Mouse (Mus musculus): ENCODE data around the gene Gak. TPM values are rescaled to one million over a fixed set of nuclear protein-coding genes. Genes with fewer than 3 reads are reported as not detected.

Gene Gak
- polyA plus RNA-seq, 1 experiment from 2014 or later = 47.2 TPM

GRCm38 (mm10) chr5:108628891-108629633, 493 bp downstream of the Gak start:
- peak; percentile 26 for DNase-seq (ENCODE audit: low spot score)
- WGBS = 2% methylated on average over 32 of the region's 32 CpGs
- H3K36me3 ChIP-seq (replicated peaks; ENCODE audit: control insufficient read depth, insufficient read depth) = peaks cover 15% of the 10 kb centered on the region
- H3K9me3 ChIP-seq (ENCODE audit: control insufficient read depth, low read length) = no peaks in the 10 kb centered on the region
- peak overlapping the region; percentile 68 for H3K4me3 ChIP-seq (replicated peaks; ENCODE audit: low read length)
- H3K4me2 ChIP-seq (replicated peaks) = peak overlapping the region; percentile 81
- H3K4me1 ChIP-seq (replicated peaks; ENCODE audit: control insufficient read depth, insufficient read depth, low read length) = peaks cover 22% of the 10 kb centered on the region
- H3K27ac ChIP-seq = peak overlapping the region; percentile 78
- ATAC-seq (ENCODE audit: low FRiP score) = peak; percentile 85
- peak overlapping the region; percentile 87 for H3K9ac ChIP-seq
- no peaks in the 10 kb centered on the region for H3K27me3 ChIP-seq (ENCODE audit: control insufficient read depth, insufficient read depth, low read length)

- no peak for DNase-seq (ENCODE audit: low spot score)
- 87% methylated on average over 4 of the region's 4 CpGs for WGBS
These were observed 3.4 kb downstream of the Gak start for GRCm38 (mm10) chr5:108626050-108626660.

GRCm38 (mm10) chr5:108621870-108622269, 7.7 kb downstream of the Gak start:
- no peak for ATAC-seq (ENCODE audit: low FRiP score)
- Histone ChIP-seq H3K27ac (no peak overlapping the region), H3K4me1 (replicated peaks; ENCODE audit: control insufficient read depth, insufficient read depth, low read length) (no peaks in the 10 kb centered on the region), H3K4me2 (replicated peaks) (no peak overlapping the region), H3K4me3 (replicated peaks; ENCODE audit: low read length) (no peak overlapping the region), H3K36me3 (replicated peaks; ENCODE audit: control insufficient read depth, insufficient read depth) (peaks cover 74% of the 10 kb centered on the region), H3K9me3 (ENCODE audit: control insufficient read depth, low read length) (no peaks in the 10 kb centered on the region), H3K9ac (no peak overlapping the region), H3K27me3 (ENCODE audit: control insufficient read depth, insufficient read depth, low read length) (no peaks in the 10 kb centered on the region)
- DNase-seq (ENCODE audit: low spot score) = no peak
- WGBS = 87% methylated on average over 2 of the region's 2 CpGs

More at GRCm38 (mm10) chr5:108626050-108626660, 3.4 kb downstream of the Gak start:
- Histone ChIP-seq H3K4me3 (replicated peaks; ENCODE audit: low read length) (no peak overlapping the region), H3K9ac (no peak overlapping the region), H3K27me3 (ENCODE audit: control insufficient read depth, insufficient read depth, low read length) (no peaks in the 10 kb centered on the region), H3K4me1 (replicated peaks; ENCODE audit: control insufficient read depth, insufficient read depth, low read length) (peaks cover 22% of the 10 kb centered on the region), H3K36me3 (replicated peaks; ENCODE audit: control insufficient read depth, insufficient read depth) (peaks cover 44% of the 10 kb centered on the region), H3K27ac (no peak overlapping the region), H3K9me3 (ENCODE audit: control insufficient read depth, low read length) (no peaks in the 10 kb centered on the region), H3K4me2 (replicated peaks) (no peak overlapping the region)
- ATAC-seq (ENCODE audit: low FRiP score) = no peak

- ATAC-seq (ENCODE audit: low FRiP score) = no peak
- 94% methylated on average over 1 of the region's 1 CpGs for WGBS
- H3K27me3 ChIP-seq (ENCODE audit: control insufficient read depth, insufficient read depth, low read length) = no peaks in the 10 kb centered on the region
These were observed 19.1 kb downstream of the Gak start for GRCm38 (mm10) chr5:108610426-108610825.

GRCm38 (mm10) chr5:108602537-108602936, 27.0 kb downstream of the Gak start:
- no peak for DNase-seq (ENCODE audit: low spot score)
- no peaks in the 10 kb centered on the region for H3K9me3 ChIP-seq (ENCODE audit: control insufficient read depth, low read length)
- H3K36me3 ChIP-seq (replicated peaks; ENCODE audit: control insufficient read depth, insufficient read depth) = peaks cover 96% of the 10 kb centered on the region
- no peak overlapping the region for H3K4me3 ChIP-seq (replicated peaks; ENCODE audit: low read length)
- no peak overlapping the region for H3K27ac ChIP-seq
- no peak for ATAC-seq (ENCODE audit: low FRiP score)
- H3K27me3 ChIP-seq (ENCODE audit: control insufficient read depth, insufficient read depth, low read length) = no peaks in the 10 kb centered on the region
- no peak overlapping the region for H3K4me2 ChIP-seq (replicated peaks)
- H3K4me1 ChIP-seq (replicated peaks; ENCODE audit: control insufficient read depth, insufficient read depth, low read length) = no peaks in the 10 kb centered on the region
- no peak overlapping the region for H3K9ac ChIP-seq
- 97% methylated on average over 9 of the region's 9 CpGs for WGBS

More at GRCm38 (mm10) chr5:108610426-108610825, 19.1 kb downstream of the Gak start:
- peaks cover 99% of the 10 kb centered on the region for H3K36me3 ChIP-seq (replicated peaks; ENCODE audit: control insufficient read depth, insufficient read depth)
- no peak for DNase-seq (ENCODE audit: low spot score)
- no peak overlapping the region for H3K4me3 ChIP-seq (replicated peaks; ENCODE audit: low read length)
- no peaks in the 10 kb centered on the region for H3K4me1 ChIP-seq (replicated peaks; ENCODE audit: control insufficient read depth, insufficient read depth, low read length)
- no peak overlapping the region for H3K27ac ChIP-seq
- H3K9me3 ChIP-seq (ENCODE audit: control insufficient read depth, low read length) = no peaks in the 10 kb centered on the region
- H3K4me2 ChIP-seq (replicated peaks) = no peak overlapping the region
- H3K9ac ChIP-seq = no peak overlapping the region

- Histone ChIP-seq H3K9ac (no peak overlapping the region), H3K27ac (no peak overlapping the region), H3K27me3 (ENCODE audit: control insufficient read depth, insufficient read depth, low read length) (no peaks in the 10 kb centered on the region), H3K4me3 (replicated peaks; ENCODE audit: low read length) (no peak overlapping the region), H3K4me1 (replicated peaks; ENCODE audit: control insufficient read depth, insufficient read depth, low read length) (no peaks in the 10 kb centered on the region), H3K36me3 (replicated peaks; ENCODE audit: control insufficient read depth, insufficient read depth) (peaks cover 96% of the 10 kb centered on the region), H3K4me2 (replicated peaks) (no peak overlapping the region), H3K9me3 (ENCODE audit: control insufficient read depth, low read length) (no peaks in the 10 kb centered on the region)
- DNase-seq (ENCODE audit: low spot score) (no peak), ATAC-seq (ENCODE audit: low FRiP score) (no peak)
- 81% methylated on average over 1 of the region's 1 CpGs for WGBS
These were observed 29.6 kb downstream of the Gak start for GRCm38 (mm10) chr5:108599923-108600322.

GRCm38 (mm10) chr5:108581361-108581891, 48.1 kb downstream of the Gak start:
- no peak overlapping the region for H3K4me3 ChIP-seq (replicated peaks; ENCODE audit: low read length)
- H3K27me3 ChIP-seq (ENCODE audit: control insufficient read depth, insufficient read depth, low read length) = no peaks in the 10 kb centered on the region
- no peak overlapping the region for H3K27ac ChIP-seq
- H3K9me3 ChIP-seq (ENCODE audit: control insufficient read depth, low read length) = no peaks in the 10 kb centered on the region
- no peak overlapping the region for H3K9ac ChIP-seq
- DNase-seq (ENCODE audit: low spot score) (no peak), ATAC-seq (ENCODE audit: low FRiP score) (no peak; the same call in 1 of the 2 replicates)
- 79% methylated on average over 3 of the region's 3 CpGs for WGBS
- no peak overlapping the region for H3K4me2 ChIP-seq (replicated peaks)
- H3K4me1 ChIP-seq (replicated peaks; ENCODE audit: control insufficient read depth, insufficient read depth, low read length) = no peaks in the 10 kb centered on the region
- peaks cover 84% of the 10 kb centered on the region for H3K36me3 ChIP-seq (replicated peaks; ENCODE audit: control insufficient read depth, insufficient read depth)

- no peaks in the 10 kb centered on the region for H3K27me3 ChIP-seq (ENCODE audit: control insufficient read depth, insufficient read depth, low read length)
- no peak overlapping the region for H3K4me2 ChIP-seq (replicated peaks)
- no peak overlapping the region for H3K4me3 ChIP-seq (replicated peaks; ENCODE audit: low read length)
- no peak overlapping the region for H3K27ac ChIP-seq
- WGBS = 96% methylated on average over 6 of the region's 6 CpGs
- H3K4me1 ChIP-seq (replicated peaks; ENCODE audit: control insufficient read depth, insufficient read depth, low read length) = no peaks in the 10 kb centered on the region
- peaks cover 93% of the 10 kb centered on the region for H3K36me3 ChIP-seq (replicated peaks; ENCODE audit: control insufficient read depth, insufficient read depth)
- ATAC-seq (ENCODE audit: low FRiP score) (no peak), DNase-seq (ENCODE audit: low spot score) (no peak)
- H3K9me3 ChIP-seq (ENCODE audit: control insufficient read depth, low read length) = no peaks in the 10 kb centered on the region
- no peak overlapping the region for H3K9ac ChIP-seq
These were observed 56.5 kb downstream of the Gak start for GRCm38 (mm10) chr5:108573054-108573453.

- Histone ChIP-seq H3K27ac (no peak overlapping the region), H3K9ac (no peak overlapping the region), H3K36me3 (replicated peaks; ENCODE audit: control insufficient read depth, insufficient read depth) (peaks cover 95% of the 10 kb centered on the region), H3K4me3 (replicated peaks; ENCODE audit: low read length) (no peak overlapping the region), H3K4me1 (replicated peaks; ENCODE audit: control insufficient read depth, insufficient read depth, low read length) (no peaks in the 10 kb centered on the region), H3K9me3 (ENCODE audit: control insufficient read depth, low read length) (no peaks in the 10 kb centered on the region), H3K4me2 (replicated peaks) (no peak overlapping the region), H3K27me3 (ENCODE audit: control insufficient read depth, insufficient read depth, low read length) (no peaks in the 10 kb centered on the region)
- ATAC-seq (ENCODE audit: low FRiP score) (no peak), DNase-seq (ENCODE audit: low spot score) (no peak)
- WGBS = 95% methylated on average over 1 of the region's 1 CpGs
These were observed 58.6 kb downstream of the Gak start for GRCm38 (mm10) chr5:108570991-108571390.
